Mouse (Mus musculus): ENCODE data around the gene Tanc1.

- no peak for TF ChIP-seq POLR2A (IDR thresholded peaks at IDR 0.05; ENCODE audit: insufficient read depth, low read depth, low read length)
- TF ChIP-seq CTCF (IDR thresholded peaks at IDR 0.05; ENCODE audit: insufficient read depth, low read depth, low read length): no peak
Observed at GRCm38 (mm10) chr2:59731831-59732230, 120.0 kb downstream of the Tanc1 start.
